Mouse (Mus musculus) thymus, postnatal 14 days (tissue): ENCODE measurements around the gene Clca3a2.
A peak's percentile ranks its signal among the peaks of the same experiment; 100 is the strongest.
"Not testable (repeated sequence)": the region's sequence is repeated elsewhere in the genome, so short reads cannot be mapped to it uniquely, and the experiment has no call there.

ENCODE experiments used
- DNase-seq: peaks from one replicate; pipeline ENCODE4 v3.0.0; 2021

Clca3a2 gene

GRCm38 (mm10) chr3:144819219-144819618 is at the start of gene Clca3a2:
Clca3a2 (minus strand) TSS chr3:144819494.
- not testable (repeated sequence) for DNase-seq

- DNase-seq = no peak
Observed at GRCm38 (mm10) chr3:144849584-144849983, 30.3 kb upstream of the Clca3a2 start.

GRCm38 (mm10) chr3:144849014-144849556 is 29.8 kb upstream of the Clca3a2 start, which contains the start of gene Clca3b:
Clca3b (minus strand) TSS chr3:144849357.
- not testable (repeated sequence) for DNase-seq

GRCm38 (mm10) chr3:144827257-144827656 is 8.0 kb upstream of the Clca3a2 start:
- no peak for DNase-seq

GRCm38 (mm10) chr3:144825151-144825550 is 5.9 kb upstream of the Clca3a2 start:
- DNase-seq = peak; percentile 61

- no peak for DNase-seq
Observed at GRCm38 (mm10) chr3:144823331-144823730, 4.0 kb upstream of the Clca3a2 start.

- no peak for DNase-seq
Observed at GRCm38 (mm10) chr3:144820632-144821031, 1.3 kb upstream of the Clca3a2 start.

GRCm38 (mm10) chr3:144813336-144813735 is 6.0 kb downstream of the Clca3a2 start:
- not testable (repeated sequence) for DNase-seq

GRCm38 (mm10) chr3:144811821-144812220 is 7.5 kb downstream of the Clca3a2 start:
- DNase-seq = no peak

GRCm38 (mm10) chr3:144808153-144808925 is 11.0 kb downstream of the Clca3a2 start:
- not testable (repeated sequence) for DNase-seq

GRCm38 (mm10) chr3:144806626-144807025 is 12.7 kb downstream of the Clca3a2 start:
- not testable (repeated sequence) for DNase-seq

- DNase-seq = no peak
Observed at GRCm38 (mm10) chr3:144801861-144802260, 17.4 kb downstream of the Clca3a2 start.

GRCm38 (mm10) chr3:144785181-144786148 is 33.8 kb downstream of the Clca3a2 start:
- no peak for DNase-seq

GRCm38 (mm10) chr3:144765161-144765560 is 54.1 kb downstream of the Clca3a2 start:
- no peak for DNase-seq

- no peak for DNase-seq
Observed at GRCm38 (mm10) chr3:144761454-144761853, 57.8 kb downstream of the Clca3a2 start.

- DNase-seq = no peak
Observed at GRCm38 (mm10) chr3:144760592-144761309, 58.5 kb downstream of the Clca3a2 start, which contains the start of gene Clca3a1. Clca3a1 (minus strand) TSS chr3:144760977.

- no peak for DNase-seq
Observed at GRCm38 (mm10) chr3:144759719-144760118, 59.6 kb downstream of the Clca3a2 start.

- not testable (repeated sequence) for DNase-seq
Observed at GRCm38 (mm10) chr3:144756103-144756502, 63.2 kb downstream of the Clca3a2 start.

- peak; percentile 20 for DNase-seq
Observed at GRCm38 (mm10) chr3:144753120-144753519, 66.2 kb downstream of the Clca3a2 start.

GRCm38 (mm10) chr3:144749062-144749963 is 70.0 kb downstream of the Clca3a2 start:
- not testable (repeated sequence) for DNase-seq

- DNase-seq = not testable (repeated sequence)
Observed at GRCm38 (mm10) chr3:144747706-144748105, 71.6 kb downstream of the Clca3a2 start.
